Mouse (Mus musculus): ENCODE measurements at regions not wholly inside any gene's neighbourhood (a gene's known extent, or its start where the extent isn't known, plus 50 kb on each side); places are given as distances from the start of the nearest gene placed in this dataset.
"Not testable (repeated sequence)": the region's sequence is repeated elsewhere in the genome, so short reads cannot be mapped to it uniquely, and the experiment has no call there.

GRCm38 (mm10) chr1:161728546-161729206, 59.6 kb downstream of the Fasl start:
- no peak for DNase-seq (ENCODE audit: low read depth, low spot score)

DNA sequence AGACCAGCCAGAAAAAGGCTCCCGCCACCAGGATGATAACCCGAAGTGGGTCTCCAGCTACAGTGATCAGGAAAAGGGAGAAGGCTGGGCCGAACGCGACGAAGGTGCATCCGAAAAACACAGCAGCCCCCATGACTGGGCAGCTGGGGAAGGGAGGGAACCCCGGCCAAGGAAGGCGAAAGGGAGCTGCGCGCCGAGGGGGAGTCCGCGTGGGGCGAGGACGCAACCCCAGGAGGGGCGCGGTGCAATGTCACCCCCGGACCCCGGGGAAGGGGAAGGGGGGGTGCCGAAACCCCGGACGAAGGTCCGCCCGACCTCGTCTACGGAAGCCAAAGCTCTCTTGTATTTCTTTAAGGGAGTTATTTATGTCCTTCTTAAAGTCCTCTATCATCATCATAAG, 60.9 kb downstream of the Fasl start:
- DNase-seq (ENCODE audit: low read depth, low spot score) = not testable (repeated sequence)

DNA sequence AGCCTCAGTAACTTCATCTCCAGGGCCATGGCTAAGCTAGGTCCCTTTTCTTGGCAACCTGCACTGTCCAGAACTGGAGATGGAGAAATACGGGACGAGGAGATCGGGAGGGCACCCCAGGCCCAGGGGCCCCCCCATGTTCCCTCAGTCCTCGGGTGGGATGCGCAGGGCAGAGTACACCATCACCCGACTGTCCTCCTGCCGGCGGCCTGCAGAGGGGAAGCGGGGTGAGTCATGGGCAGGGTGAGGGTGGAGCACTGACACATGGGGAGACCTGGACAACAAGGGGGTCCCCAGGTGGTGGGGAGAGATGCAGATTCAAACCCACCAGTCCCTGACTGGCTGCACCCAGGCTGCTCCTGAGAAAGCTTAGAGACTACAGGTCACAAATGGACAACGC, 62.2 kb downstream of the Fasl start:
- not testable (repeated sequence) for DNase-seq (ENCODE audit: low read depth, low spot score)

- DNase-seq (ENCODE audit: low read depth, low spot score) = no peak
These were observed 68.4 kb downstream of the Fasl start for GRCm38 (mm10) chr1:161719876-161720275.

- no peak for DNase-seq (ENCODE audit: low read depth, low spot score)
These were observed 70.0 kb downstream of the Fasl start for GRCm38 (mm10) chr1:161718254-161718653.

- peak; percentile 70 for DNase-seq (ENCODE audit: low read depth, low spot score)
These were observed 75.4 kb downstream of the Fasl start for GRCm38 (mm10) chr1:161712918-161713317.

DNA sequence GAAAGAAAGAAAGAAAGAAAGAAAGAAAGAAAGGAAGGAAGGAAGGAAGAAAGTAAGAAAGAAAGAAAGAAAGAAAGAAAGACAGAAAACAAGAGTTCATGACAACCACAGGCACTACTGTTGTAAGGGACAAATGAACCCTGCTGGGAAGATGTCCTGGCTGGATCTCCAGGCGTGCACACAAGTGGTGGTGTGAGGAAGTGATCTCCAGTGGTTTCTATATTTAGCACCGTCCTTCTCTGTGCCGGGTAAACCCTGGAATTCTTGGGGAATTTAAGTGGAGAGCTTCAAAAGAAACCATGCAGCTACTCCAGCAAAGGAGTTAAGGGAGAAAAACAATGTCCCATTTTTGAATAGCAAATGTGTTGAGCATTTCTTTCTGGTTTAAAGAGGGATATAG, 76.0 kb downstream of the Fasl start:
- peak; percentile 11 for DNase-seq (ENCODE audit: low read depth, low spot score)

DNA sequence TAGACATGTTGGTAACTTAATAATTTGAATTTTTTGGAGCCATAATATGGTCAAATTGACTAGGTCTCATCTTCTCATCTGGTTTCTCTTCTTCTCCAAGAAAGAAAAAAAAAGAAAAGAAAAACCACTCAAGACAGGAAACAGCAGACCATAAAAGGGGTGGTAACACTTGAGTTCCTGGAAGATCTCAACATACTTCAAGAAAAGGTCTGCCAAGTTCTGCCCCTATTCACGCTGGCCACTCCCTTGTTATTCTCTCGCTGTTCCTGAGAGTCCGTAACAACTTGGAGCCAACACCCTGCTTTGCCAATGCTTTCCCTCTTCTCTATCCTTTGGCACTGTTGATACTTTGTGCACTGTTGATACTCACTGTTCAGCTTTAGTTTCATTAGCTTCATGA, 81.2 kb downstream of the Fasl start:
- no peak for DNase-seq (ENCODE audit: low read depth, low spot score)

DNA sequence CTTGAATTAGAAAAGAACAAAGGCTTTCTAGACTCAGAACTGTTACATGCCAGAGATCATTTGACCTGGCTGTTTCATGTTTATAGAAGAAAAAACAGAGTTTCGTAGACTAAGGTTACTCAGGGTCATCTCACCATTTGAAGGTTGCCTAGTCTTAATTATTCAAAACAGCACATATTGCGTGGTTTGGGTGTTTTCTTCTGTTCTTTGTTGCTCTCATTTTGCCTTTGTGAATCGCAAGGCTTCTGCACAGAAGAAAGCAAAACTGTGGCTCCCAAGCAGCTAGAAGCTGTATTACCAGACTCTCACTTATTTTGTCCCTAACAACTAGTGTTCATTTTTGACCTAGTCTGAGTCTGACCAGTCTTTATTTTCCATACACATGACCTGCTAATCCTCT, 83.3 kb downstream of the Fasl start:
- DNase-seq (ENCODE audit: low read depth, low spot score) = peak; percentile 2

DNA sequence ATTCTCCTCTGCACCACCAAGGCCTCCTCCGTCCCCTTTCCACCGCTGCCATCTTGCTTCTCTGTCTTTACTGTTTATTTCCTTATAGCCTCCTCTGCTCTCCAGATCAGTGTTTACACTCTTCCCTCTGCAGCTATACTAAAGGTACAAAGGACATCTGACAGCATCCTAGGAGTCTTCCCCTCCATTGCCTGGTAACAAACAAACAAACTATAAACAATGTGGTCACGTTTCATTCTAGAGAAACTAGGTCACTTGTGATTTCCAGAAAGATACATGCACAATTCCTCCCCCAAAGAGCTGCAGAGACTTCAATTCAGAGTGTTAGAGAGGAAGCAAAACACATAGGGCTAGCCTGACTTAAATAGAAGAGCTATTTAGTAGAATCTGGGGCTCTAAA, 83.8 kb downstream of the Fasl start:
- no peak for DNase-seq (ENCODE audit: low read depth, low spot score)

- DNase-seq (ENCODE audit: low read depth, low spot score) = no peak
These were observed 92.4 kb downstream of the Fasl start for GRCm38 (mm10) chr1:161695886-161696285.

GRCm38 (mm10) chr1:161693768-161694160, 94.5 kb downstream of the Fasl start:
- no peak for DNase-seq (ENCODE audit: low read depth, low spot score)

- no peak for DNase-seq (ENCODE audit: low read depth, low spot score)
These were observed 95.2 kb downstream of the Fasl start for GRCm38 (mm10) chr1:161692836-161693767.

DNA sequence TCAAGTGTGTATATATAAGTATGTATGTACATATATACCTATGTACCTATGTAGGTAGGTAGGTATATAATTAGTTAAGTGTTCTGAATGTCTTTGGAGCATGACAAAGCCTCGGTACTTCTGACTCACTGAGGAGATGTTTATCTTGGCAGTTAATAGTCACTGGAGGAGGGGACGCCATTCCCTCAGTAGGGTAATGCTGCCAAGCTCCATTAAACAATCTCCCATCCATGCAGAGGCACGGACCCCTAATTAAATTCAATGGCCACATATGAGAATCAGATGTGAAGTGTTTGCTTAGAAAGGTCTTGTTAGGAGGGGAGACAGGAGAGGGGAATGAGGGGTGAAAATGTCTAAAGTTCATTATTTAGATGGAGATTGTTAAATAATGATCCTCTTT, 99.3 kb downstream of the Fasl start:
- no peak for DNase-seq (ENCODE audit: low read depth, low spot score)

DNA sequence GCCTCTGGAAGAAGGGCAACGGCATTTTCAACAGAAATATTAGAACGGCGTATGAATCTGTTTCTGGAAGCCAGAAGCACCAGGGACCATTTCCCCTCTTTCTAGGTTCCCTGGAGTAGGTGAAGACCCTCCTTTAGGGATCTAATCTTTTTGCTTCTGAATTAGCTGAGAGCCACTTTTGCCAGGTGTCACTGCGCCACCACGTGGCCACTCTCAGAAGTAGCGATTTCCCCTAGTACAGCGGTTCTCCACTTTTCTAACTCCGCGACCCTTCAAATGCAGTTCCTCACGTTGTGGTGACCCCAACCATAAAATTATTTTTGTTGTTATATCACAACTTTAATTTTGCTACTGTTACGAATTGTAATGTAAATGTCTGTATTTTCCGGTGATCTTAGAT, 100.7 kb downstream of the Fasl start:
- peak; percentile 50 for DNase-seq (ENCODE audit: low read depth, low spot score)

DNA sequence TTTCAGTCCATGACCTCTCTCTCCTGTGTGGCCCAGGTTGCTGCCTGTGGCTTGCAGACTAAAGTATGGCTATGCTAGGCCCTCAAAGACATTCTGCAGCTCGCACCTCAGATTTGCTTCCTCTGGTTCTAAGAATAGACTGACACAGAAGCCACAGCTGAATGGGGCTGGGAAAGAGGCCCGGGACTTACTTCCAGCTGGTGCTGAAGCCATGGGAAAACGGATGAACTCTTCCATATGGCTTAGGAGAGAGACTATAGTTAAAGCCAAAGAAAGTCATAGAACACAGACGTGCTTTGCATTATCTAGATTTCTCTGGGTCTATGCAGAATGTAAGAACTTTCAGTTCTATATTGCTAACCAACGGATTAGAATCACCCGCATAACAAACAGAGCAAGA, 107.7 kb downstream of the Fasl start:
- peak; percentile 40 for DNase-seq (ENCODE audit: low read depth, low spot score)

DNA sequence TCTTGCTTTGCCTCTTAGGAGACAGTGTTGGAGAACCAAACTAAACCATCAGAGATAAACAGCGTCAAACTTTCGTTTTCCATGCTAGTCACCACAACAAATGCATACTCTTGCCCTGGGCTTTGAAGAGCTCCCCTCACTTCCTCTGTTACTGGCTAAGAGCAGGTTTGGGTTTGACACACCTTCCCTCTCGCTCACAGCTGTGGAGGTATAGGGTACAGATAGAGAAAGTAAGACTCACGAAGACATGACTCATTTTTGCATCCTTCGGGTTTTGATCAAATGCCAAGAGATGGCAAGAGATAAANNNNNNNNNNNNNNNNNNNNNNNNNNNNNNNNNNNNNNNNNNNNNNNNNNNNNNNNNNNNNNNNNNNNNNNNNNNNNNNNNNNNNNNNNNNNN, 117.4 kb downstream of the Fasl start:
- DNase-seq (ENCODE audit: low read depth, low spot score) = peak; percentile 3

DNA sequence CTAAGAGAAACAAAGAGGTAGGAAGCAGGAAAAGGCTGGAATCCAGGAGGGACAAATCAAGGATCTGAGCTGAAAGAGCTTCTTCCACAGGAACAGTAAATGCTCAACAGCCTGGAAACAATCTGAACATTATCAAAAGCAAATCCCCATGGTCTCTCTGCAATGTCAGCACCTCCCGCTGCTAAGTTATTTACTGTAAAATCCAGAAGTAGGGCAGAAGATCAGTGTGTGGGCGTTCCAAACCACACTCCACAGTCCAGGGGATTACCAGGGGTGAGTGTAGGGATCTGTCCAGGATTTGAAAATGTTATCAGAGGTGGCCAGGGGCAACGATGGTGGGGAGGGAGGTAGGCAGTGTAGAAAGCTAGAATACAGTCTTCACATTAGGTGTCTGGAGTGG, 124.0 kb downstream of the Fasl start:
- peak; percentile 21 for DNase-seq (ENCODE audit: low read depth, low spot score)

DNA sequence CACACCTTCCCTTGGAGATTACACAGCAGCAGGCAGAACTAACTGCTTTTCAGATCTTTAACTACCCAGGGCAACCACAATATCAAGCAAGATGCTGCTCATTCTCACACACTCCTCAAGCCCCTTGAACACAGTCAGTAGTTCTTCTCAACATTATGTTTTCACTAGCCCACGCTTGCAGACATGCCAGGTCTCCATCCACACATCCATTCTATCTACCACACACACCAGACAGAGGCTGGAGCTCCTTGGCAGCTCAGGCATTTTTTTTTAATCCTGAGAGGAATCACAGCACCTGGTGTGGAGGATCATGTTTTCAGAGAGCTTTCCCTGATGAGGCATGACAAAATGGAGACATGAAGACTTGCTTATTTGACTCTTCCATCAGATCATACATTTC, 124.9 kb downstream of the Fasl start:
- DNase-seq (ENCODE audit: low read depth, low spot score) = peak; percentile 39

GRCm38 (mm10) chr1:161662241-161662640, 126.1 kb downstream of the Fasl start:
- peak; percentile 55 for DNase-seq (ENCODE audit: low read depth, low spot score)

DNA sequence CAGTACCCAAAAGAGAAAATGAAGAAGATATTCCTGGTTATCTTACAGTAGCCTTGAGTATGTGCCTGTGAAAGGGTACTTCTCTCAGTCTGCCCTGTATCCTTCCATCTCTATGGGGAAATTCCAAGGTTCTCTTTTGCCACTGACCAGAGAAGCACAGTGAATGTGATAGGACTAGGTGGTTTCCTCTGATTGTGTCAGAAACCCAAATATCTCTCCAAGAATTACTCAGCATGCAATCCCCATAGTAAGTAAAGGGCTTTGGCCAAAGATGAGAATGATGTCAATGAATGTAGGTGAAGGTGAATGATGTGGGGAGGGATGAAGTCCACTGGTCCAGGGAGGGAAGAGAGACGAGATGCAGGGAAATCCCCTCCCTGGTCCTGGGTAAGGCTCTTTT, 130.8 kb downstream of the Fasl start:
- DNase-seq (ENCODE audit: low read depth, low spot score) = no peak

DNA sequence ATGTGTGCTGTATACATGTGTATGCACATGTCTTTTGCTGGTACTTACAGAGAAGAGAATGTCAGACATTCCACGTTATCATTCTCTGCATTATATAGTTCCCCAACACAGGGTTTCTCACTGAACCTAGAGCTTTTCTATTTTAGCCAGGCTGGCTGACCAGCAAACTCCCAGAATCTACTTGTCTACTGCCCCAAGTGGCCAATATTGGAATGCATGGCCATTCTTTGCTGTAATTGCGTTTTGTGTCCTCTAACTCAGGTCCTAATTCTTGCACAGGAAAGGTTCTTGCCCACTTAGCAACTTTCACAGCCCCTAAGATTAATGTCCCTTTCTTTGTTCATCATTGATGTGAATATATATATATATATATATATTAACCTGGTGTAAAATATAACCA, 138.9 kb downstream of the Fasl start:
- DNase-seq (ENCODE audit: low read depth, low spot score) = no peak

DNA sequence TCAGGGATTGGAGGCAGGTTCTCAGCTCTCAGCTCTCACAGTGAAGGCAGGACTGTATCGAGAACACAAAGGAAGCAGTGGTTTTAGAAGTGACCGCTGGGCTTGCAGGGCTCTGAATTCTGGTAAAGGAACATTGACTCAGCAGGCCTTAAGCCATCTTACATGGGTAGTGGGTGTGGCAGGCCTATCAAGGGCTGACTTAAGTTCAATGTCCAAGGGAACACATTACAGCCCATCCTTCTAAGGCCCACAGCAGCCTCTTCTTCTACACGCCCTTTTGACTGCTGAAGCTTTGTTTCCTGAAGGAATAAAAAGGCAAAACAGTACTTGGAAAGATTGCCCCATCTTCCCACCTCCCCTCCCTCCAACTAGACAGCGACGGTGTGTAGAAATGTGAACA, 137.6 kb downstream of the Tnfsf18 start:
- DNase-seq (ENCODE audit: low read depth, low spot score) = no peak

Data from brain, adult 2 months (tissue).